Mouse (Mus musculus) hindbrain, embryonic 16.5 days (tissue): ENCODE measurements at regions not wholly inside any gene's neighbourhood (a gene's known extent, or its start where the extent isn't known, plus 50 kb on each side); places are given as distances from the start of the nearest gene placed in this dataset.

Experiments used
- ATAC-seq: fragments of 200-750 bp; cut with Nextera tagmentation; 2 replicates; pipeline ENCODE4 v1.8.0; 2017; ENCODE audit warnings: moderate TSS enrichment, moderate library complexity
- H3K27ac ChIP-seq: fragments of 300-500 bp; sonication (generic); 2 replicates; pipeline ENCODE4 v1.5.1; 2014; ENCODE audit warnings: low read depth, mild to moderate bottlenecking, control low read depth, low read length, moderate library complexity
- H3K27me3 ChIP-seq: fragments of 300-500 bp; sonication (generic); replicated peaks from 2 replicates; pipeline ENCODE4 v1.6.1; 2014; ENCODE audit warnings: low read length; ENCODE audit not compliant: control insufficient read depth, insufficient read depth
- H3K36me3 ChIP-seq: fragments of 300-500 bp; sonication (generic); 2 replicates; pipeline ENCODE4 v1.6.1; 2014; ENCODE audit warnings: mild to moderate bottlenecking, low read length, moderate library complexity, mixed read lengths; ENCODE audit not compliant: control insufficient read depth, insufficient read depth
- H3K4me1 ChIP-seq: fragments of 300-500 bp; sonication (generic); 2 replicates; pipeline ENCODE4 v1.6.1; 2014; ENCODE audit warnings: low read depth, low read length; ENCODE audit not compliant: control insufficient read depth, insufficient read depth
- H3K4me2 ChIP-seq: fragments of 300-500 bp; sonication (generic); 2 replicates; pipeline ENCODE4 v1.6.1; 2014; ENCODE audit warnings: mild to moderate bottlenecking, low read length, control low read depth, moderate library complexity
- H3K4me3 ChIP-seq: fragments of 300-500 bp; sonication (generic); 2 replicates; pipeline ENCODE4 v1.5.1; 2014; ENCODE audit warnings: mild to moderate bottlenecking, low read length, control low read depth, moderate library complexity
- H3K9ac ChIP-seq: fragments of 300-500 bp; sonication (generic); 2 replicates; pipeline ENCODE4 v1.6.1; 2014; ENCODE audit warnings: low read depth, mild to moderate bottlenecking, control low read depth, low read length, moderate library complexity
- H3K9me3 ChIP-seq: fragments of 300-500 bp; sonication (generic); 2 replicates; pipeline ENCODE4 v1.6.1; 2014; ENCODE audit warnings: mild to moderate bottlenecking, low read length, moderate library complexity; ENCODE audit not compliant: control insufficient read depth
- WGBS: fragments of 180-500 bp; shearing (Covaris S2); extraction: QIAGEN DNeasy Blood & Tissue Kit; methylation state at CpG from one replicate; pipeline ENCODE4 v1.1.7; 2014; 5-methylcytosine and 5-hydroxymethylcytosine counted together

DNA sequence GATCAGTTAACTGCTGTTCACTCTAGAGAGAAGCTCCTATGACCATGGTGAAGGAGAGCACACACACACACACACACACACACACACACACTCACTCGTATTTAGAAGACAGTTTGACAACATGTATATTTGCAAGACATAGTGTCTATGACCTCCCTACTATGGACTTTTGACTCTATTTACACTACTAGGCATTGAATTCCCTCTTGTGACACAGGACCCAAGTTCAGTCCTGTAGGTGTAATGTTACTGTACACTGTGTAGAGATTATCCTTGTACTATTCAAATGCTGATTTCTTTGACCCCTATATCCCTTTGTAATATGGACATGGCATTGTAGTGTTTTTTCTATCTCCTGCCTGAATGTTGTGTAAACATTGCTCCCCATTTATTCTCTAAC is 76.2 kb upstream of the Adcy1 start:
- ATAC-seq = no peak
- no peak overlapping the region for H3K9ac ChIP-seq
- H3K4me2 ChIP-seq = no peak overlapping the region
- H3K27me3 ChIP-seq = no peaks in the 10 kb centered on the region
- no peaks in the 10 kb centered on the region for H3K4me1 ChIP-seq
- no peak overlapping the region for H3K4me3 ChIP-seq
- WGBS = 72% methylated on average over 1 of the region's 1 CpGs
- no peaks in the 10 kb centered on the region for H3K36me3 ChIP-seq
- no peaks in the 10 kb centered on the region for H3K9me3 ChIP-seq
- no peak overlapping the region for H3K27ac ChIP-seq

- 95% methylated on average over 7 of the region's 7 CpGs for WGBS
- no peak overlapping the region for H3K27ac ChIP-seq
- no peak overlapping the region for H3K4me2 ChIP-seq
- H3K27me3 ChIP-seq = no peaks in the 10 kb centered on the region
- H3K4me1 ChIP-seq = no peaks in the 10 kb centered on the region
- H3K36me3 ChIP-seq = no peaks in the 10 kb centered on the region
- ATAC-seq = no peak
- H3K9me3 ChIP-seq = no peaks in the 10 kb centered on the region
- no peak overlapping the region for H3K4me3 ChIP-seq
- H3K9ac ChIP-seq = no peak overlapping the region
Observed at GRCm38 (mm10) chr11:6982076-6982475, 81.2 kb upstream of the Adcy1 start.

DNA sequence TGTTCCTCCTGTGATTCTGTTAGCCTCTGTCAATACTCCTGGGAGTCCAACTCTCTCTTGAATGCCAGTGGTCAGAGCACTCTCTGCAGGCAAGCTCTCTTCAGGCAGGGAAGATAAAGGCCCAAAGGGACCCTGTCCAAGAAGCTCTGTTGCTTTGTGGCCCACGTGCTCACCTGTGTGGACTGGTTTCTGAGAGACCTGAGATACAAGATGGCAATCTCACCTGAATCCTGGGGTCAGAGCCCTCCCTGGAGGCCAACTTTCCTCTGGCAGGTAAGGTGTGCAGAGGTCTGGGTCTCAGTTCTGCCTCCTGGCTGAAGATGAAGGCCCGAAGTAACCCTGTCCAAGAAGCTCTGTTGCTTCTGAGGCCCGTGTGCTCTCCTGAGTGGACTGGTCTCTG is 83.6 kb upstream of the Adcy1 start:
- 81% methylated on average over 3 of the region's 3 CpGs for WGBS
- Histone ChIP-seq H3K27ac (no peak overlapping the region), H3K36me3 (no peaks in the 10 kb centered on the region)

DNA sequence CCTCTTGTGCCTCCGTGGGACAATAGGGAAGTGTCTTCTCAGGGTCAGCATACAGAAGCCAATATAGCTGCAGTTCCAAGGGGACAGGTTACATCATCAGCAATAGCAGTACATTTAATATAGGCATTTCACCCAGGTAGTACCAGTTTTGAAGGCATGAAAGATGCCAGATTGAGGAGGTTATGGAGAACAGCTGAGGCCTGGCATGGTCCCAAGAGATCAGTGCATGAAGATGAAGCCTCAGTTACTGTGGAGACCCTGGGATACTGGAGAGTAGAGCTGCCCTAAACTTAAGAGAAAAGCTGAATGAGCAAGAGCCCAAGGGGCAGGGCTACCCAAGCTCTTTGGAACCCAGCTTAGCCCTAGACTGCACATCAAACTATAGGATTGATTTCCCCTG is 94.1 kb upstream of the Adcy1 start:
- WGBS = 41% methylated on average over 1 of the region's 1 CpGs
- Histone ChIP-seq H3K4me3 (no peak overlapping the region), H3K27me3 (no peaks in the 10 kb centered on the region), H3K9ac (no peak overlapping the region), H3K4me1 (no peaks in the 10 kb centered on the region), H3K27ac (no peak overlapping the region), H3K36me3 (no peaks in the 10 kb centered on the region), H3K4me2 (no peak overlapping the region), H3K9me3 (no peaks in the 10 kb centered on the region)
- no peak for ATAC-seq

More for the DNA sequence above, 83.6 kb upstream of the Adcy1 start:
- no peak for ATAC-seq
- H3K27me3 ChIP-seq = no peaks in the 10 kb centered on the region
- H3K4me3 ChIP-seq = no peak overlapping the region
- no peaks in the 10 kb centered on the region for H3K4me1 ChIP-seq
- no peaks in the 10 kb centered on the region for H3K9me3 ChIP-seq
- no peak overlapping the region for H3K4me2 ChIP-seq
- no peak overlapping the region for H3K9ac ChIP-seq

DNA sequence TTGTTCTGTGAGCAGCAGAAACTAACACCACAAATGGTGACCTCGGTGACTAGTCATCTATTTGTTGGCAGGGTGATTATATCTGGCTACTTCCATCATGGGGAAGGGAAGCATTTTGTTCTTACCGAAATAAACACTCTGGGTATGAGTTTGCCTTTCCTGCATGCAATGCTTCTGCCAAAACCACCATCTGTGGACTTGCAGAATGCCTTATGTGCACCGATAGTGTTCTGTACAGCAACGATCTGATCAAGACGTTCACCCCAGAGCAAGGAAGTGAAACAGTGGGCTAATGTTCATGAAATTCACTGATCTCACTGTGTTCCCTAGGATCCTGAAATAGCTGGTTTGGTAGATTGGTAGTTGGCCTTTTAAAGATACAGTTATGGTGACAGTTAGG is 96.3 kb upstream of the Adcy1 start:
- H3K36me3 ChIP-seq = no peaks in the 10 kb centered on the region
- H3K4me2 ChIP-seq = no peak overlapping the region
- no peaks in the 10 kb centered on the region for H3K27me3 ChIP-seq
- WGBS = 85% methylated on average over 5 of the region's 5 CpGs
- no peak for ATAC-seq
- no peaks in the 10 kb centered on the region for H3K4me1 ChIP-seq
- no peaks in the 10 kb centered on the region for H3K9me3 ChIP-seq
- no peak overlapping the region for H3K27ac ChIP-seq
- H3K4me3 ChIP-seq = no peak overlapping the region
- H3K9ac ChIP-seq = no peak overlapping the region

- 39% methylated on average over 2 of the region's 2 CpGs for WGBS
- no peak for ATAC-seq
- no peak overlapping the region for H3K4me3 ChIP-seq
Observed at GRCm38 (mm10) chr11:6964524-6964923, 98.8 kb upstream of the Adcy1 start.

DNA sequence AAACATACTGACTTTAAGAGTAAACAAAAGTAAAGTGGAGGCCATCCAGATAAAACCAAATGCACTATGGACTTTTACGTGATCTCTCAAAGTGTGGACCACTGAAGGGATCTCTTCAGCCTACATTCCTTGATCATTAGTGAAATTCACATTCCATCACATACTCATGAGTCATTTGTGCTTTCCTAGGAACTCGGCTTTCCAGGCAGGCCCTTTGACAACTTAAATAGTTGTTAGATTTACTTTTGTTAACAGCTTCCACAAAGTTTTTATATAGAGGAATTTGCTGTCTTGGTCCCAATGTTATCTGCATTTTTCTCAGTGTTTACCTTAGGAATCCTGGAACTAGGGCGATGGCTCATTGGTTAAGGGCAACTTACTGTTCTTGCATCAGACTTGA is 99.7 kb upstream of the Adcy1 start:
- Histone ChIP-seq H3K9me3 (no peaks in the 10 kb centered on the region), H3K4me2 (no peak overlapping the region), H3K36me3 (no peaks in the 10 kb centered on the region), H3K4me3 (no peak overlapping the region), H3K4me1 (no peaks in the 10 kb centered on the region), H3K27me3 (no peaks in the 10 kb centered on the region), H3K27ac (no peak overlapping the region), H3K9ac (no peak overlapping the region)
- WGBS = 89% methylated on average over 3 of the region's 3 CpGs
- no peak for ATAC-seq

More at GRCm38 (mm10) chr11:6964524-6964923, 98.8 kb upstream of the Adcy1 start:
- Histone ChIP-seq H3K9ac (no peak overlapping the region), H3K4me1 (no peaks in the 10 kb centered on the region), H3K27me3 (no peaks in the 10 kb centered on the region), H3K27ac (no peak overlapping the region), H3K4me2 (no peak overlapping the region), H3K36me3 (no peaks in the 10 kb centered on the region), H3K9me3 (no peaks in the 10 kb centered on the region)

GRCm38 (mm10) chr11:6962786-6963575 is 100.3 kb upstream of the Adcy1 start:
- Histone ChIP-seq H3K4me2 (no peak overlapping the region), H3K9ac (no peak overlapping the region), H3K9me3 (no peaks in the 10 kb centered on the region), H3K27ac (no peak overlapping the region), H3K27me3 (no peaks in the 10 kb centered on the region), H3K4me3 (no peak overlapping the region), H3K36me3 (no peaks in the 10 kb centered on the region), H3K4me1 (no peaks in the 10 kb centered on the region)
- no peak for ATAC-seq
- WGBS = 84% methylated on average over 1 of the region's 1 CpGs

GRCm38 (mm10) chr11:6962322-6962721 is 101.0 kb upstream of the Adcy1 start:
- H3K9me3 ChIP-seq = no peaks in the 10 kb centered on the region
- no peak for ATAC-seq
- no peak overlapping the region for H3K4me2 ChIP-seq
- H3K9ac ChIP-seq = no peak overlapping the region
- no peaks in the 10 kb centered on the region for H3K27me3 ChIP-seq
- no peak overlapping the region for H3K4me3 ChIP-seq
- no peak overlapping the region for H3K27ac ChIP-seq
- no peaks in the 10 kb centered on the region for H3K36me3 ChIP-seq
- H3K4me1 ChIP-seq = no peaks in the 10 kb centered on the region
